Mouse (Mus musculus): ENCODE data around the gene Tnnc1.

Gene Tnnc1

DNA sequence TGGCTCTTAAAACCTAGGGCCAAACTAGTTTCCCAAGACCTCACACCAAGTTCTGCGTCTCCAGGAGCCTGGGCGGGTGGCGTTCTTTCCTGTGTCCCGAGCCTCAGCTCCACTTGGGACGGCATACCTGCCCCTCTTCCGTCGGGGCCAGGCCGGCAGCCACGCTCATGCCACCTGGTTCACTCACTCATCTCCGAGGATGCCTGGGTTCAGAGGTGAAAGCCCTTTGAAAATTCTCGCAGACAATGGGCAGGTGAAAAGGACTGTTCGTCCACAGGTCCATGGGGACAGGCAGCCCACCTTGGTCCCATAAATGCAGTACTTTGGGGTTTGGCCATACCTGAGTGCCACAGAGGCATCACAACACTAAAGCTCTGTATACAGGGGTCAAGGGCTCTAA, 23.9 kb upstream of the Tnnc1 start:
- DNase-seq (ENCODE audit: low read depth), result no peak

DNA sequence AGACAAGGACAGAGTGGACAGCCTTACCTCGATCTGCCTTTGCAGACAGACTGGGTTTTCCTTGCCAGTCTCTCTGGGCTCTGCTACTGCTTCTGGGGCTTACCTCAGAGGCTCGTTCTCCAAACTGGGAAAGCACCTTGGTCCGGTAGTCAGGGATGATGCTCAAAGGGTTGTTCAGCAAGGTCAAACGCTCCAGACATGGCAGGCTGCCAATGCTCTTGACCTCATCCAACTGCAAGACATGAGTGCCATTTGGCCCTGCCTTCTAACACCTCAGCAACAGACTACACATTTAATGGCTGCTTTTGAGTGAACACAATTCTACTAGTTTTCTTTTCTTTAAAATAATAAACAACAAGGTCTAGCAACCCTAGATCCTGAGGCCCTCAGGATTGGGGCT, 21.5 kb upstream of the Tnnc1 start:
- no peak for DNase-seq (ENCODE audit: low read depth)

DNA sequence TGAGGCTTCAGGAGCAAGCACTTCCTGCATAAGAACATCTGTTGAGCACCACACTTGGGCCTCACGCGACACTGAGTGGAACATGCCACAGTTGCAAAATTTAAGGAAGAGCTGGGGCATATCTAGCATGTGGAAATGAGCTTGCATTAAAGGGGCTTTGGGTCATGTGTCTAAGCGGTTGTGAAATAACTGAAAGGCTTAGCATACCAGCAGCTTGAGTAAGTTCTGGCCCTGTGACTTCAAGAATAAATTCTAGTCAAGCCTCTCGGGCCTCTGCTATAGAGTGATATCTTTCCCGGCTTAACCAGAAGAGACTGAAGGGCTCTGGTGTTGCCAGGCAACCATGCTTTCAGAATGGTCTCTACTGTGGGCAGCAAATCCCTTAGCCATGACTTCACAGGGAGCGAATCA, 19.3 kb upstream of the Tnnc1 start:
- DNase-seq (ENCODE audit: low read depth), result no peak

DNA sequence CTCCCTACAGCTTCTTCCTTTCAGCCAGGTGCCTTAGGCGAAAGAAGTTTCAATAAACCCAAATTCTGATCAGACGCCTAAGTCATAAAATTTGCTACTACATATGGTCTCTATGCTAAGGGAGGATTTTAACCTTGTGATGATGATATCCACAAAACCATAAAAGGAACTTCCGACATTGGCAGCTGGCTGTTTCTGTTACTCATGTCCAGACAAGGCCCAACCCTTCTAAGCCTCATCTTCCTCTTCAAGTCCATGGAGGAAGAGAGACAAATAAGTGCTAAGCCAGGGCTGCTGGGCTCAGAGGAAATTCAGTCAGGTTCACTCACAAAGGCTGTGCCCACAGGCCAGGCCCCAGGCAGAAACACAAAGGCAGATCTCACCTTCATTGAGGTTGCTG, 18.8 kb upstream of the Tnnc1 start:
- no peak for DNase-seq (ENCODE audit: low read depth)

DNA sequence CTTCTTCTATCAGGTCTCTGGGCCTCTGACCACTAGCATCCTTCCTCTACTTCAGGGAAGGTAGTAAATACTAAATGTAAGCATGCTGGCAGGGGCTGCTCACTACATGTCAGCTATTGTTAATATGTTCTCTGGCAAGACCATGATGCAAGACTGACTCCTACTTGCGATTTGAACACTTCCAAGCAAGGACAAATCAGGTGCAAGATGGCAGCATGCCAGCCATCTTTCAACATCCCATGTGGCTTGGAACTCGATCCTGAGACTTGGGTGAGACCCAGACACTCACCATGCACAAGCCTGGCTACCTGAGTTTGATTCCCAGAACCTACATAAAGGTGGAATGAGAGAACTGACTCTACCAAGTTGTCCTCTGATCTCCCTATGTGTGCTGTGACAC, 16.2 kb upstream of the Tnnc1 start:
- no peak for DNase-seq (ENCODE audit: low read depth)

DNA sequence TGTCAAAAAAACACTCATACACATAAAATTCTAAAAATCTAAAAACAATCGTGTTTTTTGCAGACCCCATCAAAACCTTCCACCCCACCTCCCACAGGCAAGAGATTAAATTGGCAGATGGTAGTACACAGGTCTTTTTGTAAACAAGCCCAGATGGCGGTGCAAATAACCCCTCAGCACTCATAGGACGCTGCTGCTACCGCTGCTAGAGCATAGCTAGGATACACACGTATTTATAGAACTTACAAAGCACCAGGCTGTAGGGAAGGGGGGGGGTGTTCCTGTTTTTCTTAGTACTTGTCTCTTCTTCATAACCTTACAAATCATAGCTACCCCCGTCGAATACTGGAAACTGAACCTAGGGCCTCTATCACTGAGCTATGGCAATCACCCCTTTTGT, 14.3 kb upstream of the Tnnc1 start:
- DNase-seq (ENCODE audit: low read depth), result no peak

DNA sequence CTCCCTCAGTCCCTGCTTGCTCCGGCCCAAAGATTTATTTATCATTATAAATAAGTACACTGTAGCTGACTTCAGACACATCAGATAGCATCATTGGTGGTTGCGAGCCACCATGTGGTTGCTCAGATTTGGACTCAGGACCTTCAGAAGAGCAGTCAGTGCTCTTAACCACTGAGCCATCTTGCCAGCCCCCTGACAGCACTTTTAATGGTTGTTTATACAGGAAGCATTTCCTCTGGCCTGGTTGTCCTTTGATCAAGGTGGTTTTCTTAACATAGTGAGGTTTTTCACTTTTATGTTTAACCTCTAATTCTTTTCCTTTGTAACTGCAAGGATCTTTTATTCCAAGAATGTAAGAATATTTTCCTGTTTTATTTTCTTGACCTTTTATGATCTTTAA, 13.7 kb upstream of the Tnnc1 start:
- DNase-seq (ENCODE audit: low read depth), result peak; percentile 54

DNA sequence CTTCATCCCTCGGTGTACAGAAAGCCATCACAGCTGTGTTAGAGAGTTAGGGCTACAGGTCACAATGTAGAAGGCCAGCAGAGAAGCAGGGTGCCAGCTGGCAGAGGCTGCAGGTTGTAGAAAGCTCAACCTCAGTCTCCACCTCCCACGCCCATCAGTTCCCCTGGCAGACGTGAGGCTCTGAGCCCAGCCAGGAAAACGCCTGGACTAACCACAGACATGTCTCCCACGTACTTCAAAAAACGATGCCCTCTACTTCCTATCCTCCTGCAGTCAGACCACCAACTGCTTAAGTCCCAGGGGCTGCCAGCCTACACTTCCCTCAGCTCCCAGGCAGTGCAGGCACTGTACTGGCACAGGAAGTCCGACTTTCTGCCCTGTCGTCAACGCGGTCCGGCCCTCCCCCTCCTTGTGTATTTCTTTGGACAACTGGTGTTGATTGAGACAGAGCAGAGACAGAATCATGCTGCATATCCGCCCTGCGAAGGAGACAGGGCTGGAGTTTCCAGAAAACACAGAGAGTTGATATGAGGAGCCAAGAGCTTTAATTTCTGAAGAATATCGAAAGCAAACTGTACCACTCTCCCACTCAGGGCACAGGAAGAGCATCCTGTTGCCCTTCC, 13.1 kb upstream of the Tnnc1 start:
- DNase-seq (ENCODE audit: low read depth), result peak; percentile 57

DNA sequence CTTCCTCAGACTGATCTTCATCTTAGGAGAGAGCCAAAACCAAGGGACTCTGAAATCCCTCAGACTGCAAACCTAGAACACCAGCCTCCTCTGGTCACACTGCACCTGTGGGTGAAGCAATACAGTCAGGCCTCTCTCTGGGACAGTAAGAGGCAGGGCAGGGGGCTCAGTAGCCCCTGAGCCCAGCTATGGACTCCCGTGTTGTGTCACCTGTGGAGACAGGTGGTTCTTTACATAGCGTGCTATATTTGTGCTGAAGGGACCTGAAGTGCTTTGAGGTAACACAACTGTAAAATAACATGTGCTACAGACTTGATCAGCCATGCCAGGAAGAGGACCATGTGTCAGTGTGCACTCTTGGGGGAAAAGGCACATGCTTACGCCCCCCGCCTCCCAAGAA, 12.6 kb upstream of the Tnnc1 start:
- no peak for DNase-seq (ENCODE audit: low read depth)

DNA sequence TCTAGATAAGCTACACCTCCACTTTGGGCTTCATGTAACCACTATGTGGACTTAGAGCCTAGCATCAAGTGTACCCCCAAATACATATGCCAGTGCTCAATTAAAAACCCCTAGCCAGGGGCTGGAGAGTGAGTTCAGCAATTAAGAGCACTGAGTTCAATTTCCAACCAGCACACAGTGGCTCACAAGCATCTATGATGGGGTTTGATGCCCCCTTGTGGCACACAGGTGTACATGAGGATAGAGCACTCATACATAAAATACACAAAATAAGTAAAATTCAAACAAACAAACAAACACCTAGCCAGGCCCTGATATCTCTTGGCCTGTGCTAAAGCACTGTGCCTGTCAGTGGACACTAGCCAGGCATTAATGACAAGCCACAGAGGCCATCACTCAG, 12.1 kb upstream of the Tnnc1 start:
- DNase-seq (ENCODE audit: low read depth), result peak; percentile 74

DNA sequence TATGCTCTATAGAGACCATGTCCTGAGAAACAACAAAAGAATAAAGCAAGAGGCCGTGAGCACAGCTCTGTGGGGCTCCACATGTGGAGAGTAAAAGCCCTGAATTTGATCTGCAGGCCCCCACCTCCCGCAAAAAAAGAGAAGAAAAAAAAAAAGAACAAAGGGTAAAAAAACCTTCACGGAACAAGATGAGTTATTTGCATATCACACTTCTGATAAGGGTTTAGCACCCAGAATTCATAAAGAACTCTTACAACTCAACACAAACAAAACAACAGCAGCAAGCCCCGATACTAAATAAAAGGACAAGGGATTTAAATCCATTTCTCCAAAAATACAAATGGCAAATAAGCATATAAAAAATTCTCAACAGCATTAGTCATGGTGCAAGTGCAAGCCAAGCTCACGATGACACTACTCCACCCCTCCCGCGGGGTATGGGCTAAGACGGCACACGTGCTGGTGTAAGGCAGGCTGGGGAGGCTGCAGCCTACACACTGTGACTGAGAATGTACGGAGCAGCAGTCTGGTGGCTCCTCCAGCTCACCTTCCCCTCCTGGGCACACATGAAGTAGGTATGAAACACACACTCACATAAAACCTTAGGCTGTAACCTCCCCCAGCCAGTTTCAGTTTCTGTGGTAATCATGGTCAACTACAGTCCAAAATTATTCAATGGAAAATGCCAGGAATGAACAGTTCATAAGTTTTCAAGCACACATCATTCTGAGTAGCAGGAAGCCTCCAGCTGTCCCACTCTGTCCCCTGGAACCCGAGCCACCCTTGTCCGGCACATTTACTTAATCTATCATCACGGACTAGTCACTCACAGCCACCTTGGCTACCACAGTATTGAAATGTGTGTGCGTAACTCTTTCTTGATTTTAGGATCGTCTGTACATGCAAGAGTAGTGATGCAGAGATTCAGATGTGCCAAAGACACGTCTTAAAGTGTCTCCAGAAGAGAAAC, 10.3 kb upstream of the Tnnc1 start:
- DNase-seq (ENCODE audit: low read depth), result no peak

DNA sequence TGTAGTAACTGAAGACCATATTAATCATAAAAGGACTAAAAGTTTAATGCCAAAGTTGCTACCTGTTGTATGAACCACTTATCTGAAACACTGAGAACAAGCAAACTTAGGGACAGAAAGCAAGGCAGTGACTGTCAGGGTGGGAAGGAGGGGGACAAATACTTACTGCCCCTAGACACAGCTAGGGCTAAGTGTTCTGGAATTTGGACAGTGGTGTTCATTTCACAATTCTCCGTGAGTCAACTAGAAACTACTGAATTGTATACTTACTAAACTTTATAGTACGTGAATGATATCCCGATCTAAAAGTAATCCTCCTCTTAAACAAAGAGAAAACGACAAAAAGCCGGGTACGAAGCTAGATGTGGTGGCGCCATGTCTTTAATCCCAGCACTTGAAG, 8.5 kb upstream of the Tnnc1 start:
- DNase-seq (ENCODE audit: low read depth), result no peak

DNA sequence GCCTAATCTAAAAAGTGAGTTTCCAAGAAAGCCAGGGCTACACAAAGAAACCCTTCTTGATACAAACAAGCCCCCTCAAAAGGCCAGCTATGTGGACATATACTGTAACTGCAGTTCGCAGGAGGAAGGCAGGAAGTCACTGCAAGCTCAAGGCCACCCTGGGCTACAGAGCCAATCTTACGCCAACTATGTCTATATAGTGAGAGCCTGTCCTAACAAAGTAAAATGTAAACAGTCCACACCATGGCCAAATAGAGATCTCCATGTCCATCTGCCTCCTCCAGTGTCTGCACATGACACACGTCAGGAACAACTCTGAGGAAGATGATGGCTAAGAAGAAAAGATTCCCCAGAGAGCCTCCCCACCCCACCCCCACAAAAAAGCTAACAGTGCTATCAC, 8.1 kb upstream of the Tnnc1 start:
- DNase-seq (ENCODE audit: low read depth), result no peak

DNA sequence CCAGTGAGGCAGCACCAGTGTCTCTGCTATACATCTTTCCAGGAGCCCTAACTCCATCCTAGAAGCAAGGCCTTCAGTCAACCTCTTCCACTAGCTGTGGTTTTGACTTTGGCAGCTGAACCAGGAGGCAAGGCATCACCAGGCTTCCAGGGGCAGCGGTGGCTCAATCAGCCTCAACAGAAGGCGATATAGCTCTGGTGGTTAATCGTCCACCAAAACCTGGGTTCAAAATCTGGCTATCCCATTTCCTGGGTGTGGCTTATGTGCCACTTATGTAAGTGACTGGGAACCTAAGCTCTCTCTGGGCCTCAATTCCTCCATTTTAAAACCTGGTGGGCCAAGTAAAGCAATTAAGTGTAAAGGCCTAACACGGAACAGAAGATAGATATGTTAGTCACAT, 3.3 kb upstream of the Tnnc1 start:
- no peak for DNase-seq (ENCODE audit: low read depth)

DNA sequence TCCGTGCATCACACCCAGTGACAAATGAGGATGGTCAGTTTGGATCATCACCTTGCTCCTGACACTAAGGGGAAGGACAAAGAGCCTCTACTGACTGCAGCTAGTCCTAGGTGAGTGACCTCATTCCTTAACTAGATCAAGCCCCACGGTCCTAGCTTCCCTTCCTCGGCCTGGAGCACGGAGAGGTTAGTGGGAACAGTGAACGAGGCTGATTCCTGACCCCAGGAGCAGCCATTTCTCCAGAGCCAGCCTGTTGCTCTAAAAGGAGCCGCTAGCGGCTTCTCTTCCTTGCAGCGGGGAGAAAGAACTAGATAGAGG, 2.9 kb upstream of the Tnnc1 start:
- no peak for DNase-seq (ENCODE audit: low read depth)

DNA sequence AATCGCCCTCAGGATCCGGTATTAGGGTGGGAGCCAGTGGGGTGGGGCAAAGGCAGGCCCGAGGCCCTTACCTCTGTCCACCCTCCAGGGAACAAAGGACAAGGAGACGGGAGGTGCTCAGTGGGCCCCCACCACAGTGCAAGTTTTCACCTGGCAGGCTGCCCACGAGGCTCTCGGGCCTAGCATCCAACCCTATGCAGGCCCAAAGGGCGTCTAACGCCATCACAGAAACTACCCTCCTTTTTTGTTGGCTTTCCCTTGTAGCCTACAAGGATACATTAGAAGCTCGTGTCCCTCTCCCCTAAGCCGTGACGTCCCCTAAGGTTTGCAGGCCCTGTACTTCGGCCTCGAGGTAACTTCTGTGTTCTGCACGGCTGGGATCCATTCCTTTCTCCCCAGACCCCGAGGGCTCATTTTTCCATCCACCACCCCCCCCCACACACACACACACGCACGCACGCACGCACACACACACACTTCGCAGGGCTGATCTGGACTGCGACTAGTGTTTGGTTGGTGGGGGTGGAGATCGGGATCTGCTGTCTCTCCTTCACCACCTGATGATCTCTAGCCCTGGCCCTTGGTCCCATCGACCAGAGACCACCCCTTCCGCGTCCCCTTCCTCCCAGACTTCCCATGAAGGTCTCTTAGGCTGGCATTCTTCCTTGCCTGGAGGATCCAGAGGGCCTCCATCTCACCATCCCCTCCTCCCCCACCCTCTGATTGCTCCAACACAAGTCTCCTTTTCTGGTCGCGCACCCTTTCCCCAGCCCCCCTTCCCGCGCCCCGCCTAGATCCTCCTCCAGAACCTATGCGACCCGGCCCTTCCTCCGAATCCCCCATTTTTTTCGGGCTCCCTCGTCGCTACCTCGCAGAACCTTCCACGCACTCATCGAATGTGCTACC, 2.3 kb upstream of the Tnnc1 start:
- DNase-seq (ENCODE audit: low read depth), result peak; percentile 41

DNA sequence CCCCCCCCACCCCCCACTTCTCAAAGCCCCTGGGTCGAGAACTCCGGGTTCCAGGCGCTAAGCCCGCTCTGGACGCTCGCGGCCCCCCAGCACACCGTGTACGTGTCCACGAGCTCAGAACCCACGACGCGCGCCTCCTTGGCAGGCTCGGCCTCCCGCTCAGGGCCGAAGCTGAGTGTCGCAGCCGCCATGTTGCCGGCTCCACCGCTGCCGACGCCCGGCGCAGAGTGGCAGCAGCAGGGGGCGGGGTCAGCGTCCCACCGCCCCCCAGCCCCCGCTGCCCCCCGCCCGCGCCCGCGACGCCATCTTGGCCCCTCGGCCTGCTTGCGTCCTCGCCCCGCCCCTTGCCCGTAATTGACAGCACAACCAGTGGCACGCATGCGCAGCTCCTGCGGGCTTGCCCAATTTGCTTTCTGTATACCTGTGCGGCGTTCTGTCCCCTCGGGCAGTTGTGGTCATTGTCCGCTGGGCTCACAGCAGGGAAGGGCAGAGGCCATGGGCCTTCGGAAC, 1.6 kb upstream of the Tnnc1 start:
- DNase-seq (ENCODE audit: low read depth), result peak; percentile 96

DNA sequence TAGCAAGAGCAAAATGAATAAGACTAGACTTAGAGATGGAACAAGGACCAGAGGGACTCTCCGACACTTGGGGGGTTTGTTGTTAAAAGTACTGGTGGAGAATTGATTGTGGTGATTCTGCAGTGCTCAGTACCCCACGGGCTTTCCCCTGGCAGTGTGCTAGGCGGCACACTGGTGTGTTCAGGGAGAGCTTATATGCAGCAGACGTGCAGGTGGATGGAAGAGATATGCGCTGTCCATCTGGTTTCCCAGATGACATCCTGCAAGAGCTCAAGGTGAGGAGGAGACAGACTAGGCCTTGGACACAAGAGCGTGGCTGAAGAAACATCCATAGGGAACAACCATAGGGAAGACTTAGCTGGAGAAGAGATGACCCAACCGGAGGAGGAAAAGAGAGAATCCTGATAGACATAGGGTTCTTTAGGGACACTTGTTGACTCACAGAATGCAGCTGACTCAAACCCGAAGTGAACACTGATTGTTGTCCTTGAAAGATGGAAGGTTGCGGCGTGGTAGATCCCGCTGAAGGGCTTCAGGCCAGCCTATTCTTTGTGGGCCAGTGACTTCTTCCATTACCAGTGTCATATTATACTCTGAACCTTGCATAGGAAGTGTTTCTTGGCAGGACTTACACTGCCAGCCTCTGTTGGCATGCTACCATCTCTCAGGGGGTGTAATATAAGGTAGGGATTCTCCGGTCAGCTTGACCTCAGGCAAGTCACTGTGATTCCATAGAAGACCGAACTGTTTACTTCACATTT, 862 bp upstream of the Tnnc1 start:
- no peak for DNase-seq (ENCODE audit: low read depth)

DNA sequence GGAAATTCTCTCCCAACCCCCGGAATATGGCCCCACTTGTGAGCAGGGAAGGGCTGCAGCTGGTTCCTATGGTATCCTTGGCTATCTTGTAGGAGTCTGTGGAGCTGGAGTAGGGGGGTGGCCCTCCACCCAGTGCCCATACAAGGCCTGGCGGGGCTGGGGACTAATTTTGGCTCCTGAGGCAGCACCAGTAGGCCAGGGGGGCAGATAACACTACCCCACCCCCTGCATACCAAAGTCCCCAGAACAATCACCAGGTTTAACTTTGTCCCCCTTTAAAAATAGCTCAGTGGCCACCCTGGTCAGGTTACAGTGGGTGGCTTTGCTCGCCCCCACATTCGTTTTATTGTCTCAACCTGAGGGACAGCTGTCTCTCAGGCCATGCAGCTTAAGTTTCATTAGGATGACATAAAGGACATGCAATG, 1.0 kb downstream of the Tnnc1 start:
- DNase-seq (ENCODE audit: low read depth), result no peak

DNA sequence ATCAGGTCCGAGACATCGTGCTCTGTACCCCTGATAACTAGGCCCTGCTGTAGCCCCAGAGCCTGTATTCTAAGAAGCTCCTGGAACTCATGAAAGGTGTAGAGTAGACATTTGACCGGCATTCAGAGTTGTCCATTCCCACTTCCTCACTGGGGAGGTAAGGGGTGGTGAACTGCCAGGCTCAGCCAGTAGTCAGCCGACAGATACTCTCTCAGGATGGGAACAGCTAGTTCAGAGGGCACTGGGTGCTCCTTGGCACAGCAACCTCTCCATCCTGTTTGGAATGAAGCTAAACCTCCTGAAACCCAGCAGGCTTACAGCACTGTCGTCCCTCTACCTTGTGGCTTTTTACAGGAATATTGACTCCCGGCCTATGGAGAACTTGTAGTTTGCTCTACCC, 3.7 kb downstream of the Tnnc1 start:
- DNase-seq (ENCODE audit: low read depth), result no peak

DNA sequence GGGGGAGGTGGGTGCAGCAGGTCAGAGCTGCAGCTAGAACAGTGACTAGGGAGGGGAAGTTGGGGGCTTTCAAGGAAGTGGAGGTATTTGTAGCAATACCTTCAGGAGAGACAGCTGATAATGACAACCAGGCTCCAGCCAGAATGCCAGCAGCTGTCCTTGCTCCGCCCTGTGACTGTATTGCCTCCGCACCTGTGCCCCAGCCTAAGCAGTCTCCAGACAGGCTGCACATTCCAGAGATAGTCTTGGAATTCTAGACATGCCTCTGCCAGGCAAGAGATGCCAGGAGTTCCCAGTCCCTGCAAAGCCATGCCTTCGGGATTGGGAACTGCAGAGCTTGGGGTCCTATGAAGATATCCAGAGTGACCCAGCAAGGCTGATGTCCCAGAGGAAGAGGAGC, 4.4 kb downstream of the Tnnc1 start:
- DNase-seq (ENCODE audit: low read depth), result no peak

DNA sequence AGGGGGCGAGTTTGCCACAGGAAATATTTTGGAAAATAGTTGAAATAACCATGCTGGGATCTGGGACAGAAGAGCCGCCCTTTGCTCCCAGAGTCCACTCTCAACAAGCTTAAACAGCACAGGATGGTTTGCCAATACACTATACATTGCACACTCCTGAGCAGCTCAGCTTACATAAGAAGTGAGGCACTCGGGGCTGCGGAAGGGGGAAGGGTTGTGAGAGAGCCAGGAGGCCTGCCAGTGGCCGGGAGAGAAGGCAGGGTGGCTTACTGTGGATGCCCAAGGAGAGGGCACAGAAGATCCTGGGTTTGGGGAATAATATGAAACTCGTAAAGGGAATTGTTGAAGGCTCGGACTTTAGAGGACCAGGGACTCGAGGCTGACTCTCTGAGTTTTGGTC, 5.8 kb downstream of the Tnnc1 start:
- DNase-seq (ENCODE audit: low read depth), result no peak
